Mouse (Mus musculus): ENCODE measurements at regions not wholly inside any gene's neighbourhood (a gene's known extent, or its start where the extent isn't known, plus 50 kb on each side); places are given as distances from the start of the nearest gene placed in this dataset.

DNA sequence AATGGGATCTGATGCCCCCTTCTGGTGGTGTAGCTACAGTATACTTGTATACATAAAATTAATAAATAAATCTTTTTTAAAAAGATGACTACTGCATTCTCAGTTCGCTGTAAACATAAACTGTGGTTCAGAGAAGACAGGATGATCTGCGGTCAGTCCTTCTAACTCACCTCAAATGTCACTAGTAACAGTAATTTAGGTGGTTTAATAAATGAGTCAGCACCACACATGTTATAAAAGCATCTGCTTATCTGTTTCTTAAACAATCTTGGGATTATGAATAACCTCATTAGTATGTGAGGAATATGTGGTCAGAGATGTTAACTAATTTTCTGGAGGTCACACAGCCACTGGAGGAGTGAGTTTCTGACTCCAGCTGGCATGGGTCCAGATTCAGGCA is 385.2 kb upstream of the Nrp1 start:
- no peaks in the 10 kb centered on the region for H3K9me3 ChIP-seq (ENCODE audit: control insufficient read depth, low read length)
- H3K27ac ChIP-seq, result no peak overlapping the region
- WGBS, result 95% methylated on average over 2 of the region's 2 CpGs
- no peak overlapping the region for H3K9ac ChIP-seq
- no peak for ATAC-seq (ENCODE audit: low FRiP score)
- H3K4me3 ChIP-seq (replicated peaks; ENCODE audit: low read length), result no peak overlapping the region
- no peak for DNase-seq (ENCODE audit: low spot score)
- H3K36me3 ChIP-seq (replicated peaks; ENCODE audit: control insufficient read depth, insufficient read depth), result no peaks in the 10 kb centered on the region
- H3K4me1 ChIP-seq (replicated peaks; ENCODE audit: control insufficient read depth, insufficient read depth, low read length), result 0 out of 2 replicates have a peak, but pooled peaks cover 4% of the 10 kb centered on the region
- H3K4me2 ChIP-seq (replicated peaks), result no peak overlapping the region
- H3K27me3 ChIP-seq (ENCODE audit: control insufficient read depth, insufficient read depth, low read length), result no peaks in the 10 kb centered on the region

DNA sequence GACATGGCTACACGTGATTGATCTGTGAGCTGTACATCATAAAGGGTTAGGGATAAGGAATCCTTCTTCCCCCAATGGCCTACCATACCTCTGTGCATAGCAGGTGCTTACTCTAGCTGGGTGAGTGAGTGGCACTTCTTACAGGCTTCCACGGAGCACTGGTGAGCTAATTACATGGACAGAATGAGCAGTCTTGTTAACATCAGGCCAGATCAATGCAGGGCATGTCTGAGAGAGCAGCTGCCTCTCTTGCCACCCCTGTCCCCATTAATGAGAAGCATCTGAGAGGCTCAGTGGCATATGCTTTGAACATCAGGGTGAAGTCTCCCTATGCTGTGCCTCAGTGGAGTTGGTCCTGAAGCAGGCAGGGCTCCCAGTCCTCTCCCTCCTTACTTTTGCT is 380.7 kb upstream of the Nrp1 start:
- H3K4me3 ChIP-seq (replicated peaks; ENCODE audit: low read length), result no peak overlapping the region
- H3K27ac ChIP-seq, result no peak overlapping the region
- no peaks in the 10 kb centered on the region for H3K9me3 ChIP-seq (ENCODE audit: control insufficient read depth, low read length)
- WGBS, result 55% methylated on average over 2 of the region's 2 CpGs
- no peak overlapping the region for H3K9ac ChIP-seq
- ATAC-seq (ENCODE audit: low FRiP score) (0 out of 2 replicates have a peak, but pooled peaks have one; percentile 31), DNase-seq (ENCODE audit: low spot score) (no peak)
- H3K36me3 ChIP-seq (replicated peaks; ENCODE audit: control insufficient read depth, insufficient read depth), result no peaks in the 10 kb centered on the region
- H3K27me3 ChIP-seq (ENCODE audit: control insufficient read depth, insufficient read depth, low read length), result no peaks in the 10 kb centered on the region
- H3K4me2 ChIP-seq (replicated peaks), result no peak overlapping the region
- H3K4me1 ChIP-seq (replicated peaks; ENCODE audit: control insufficient read depth, insufficient read depth, low read length), result 0 out of 2 replicates have a peak, but pooled peaks cover 4% of the 10 kb centered on the region

DNA sequence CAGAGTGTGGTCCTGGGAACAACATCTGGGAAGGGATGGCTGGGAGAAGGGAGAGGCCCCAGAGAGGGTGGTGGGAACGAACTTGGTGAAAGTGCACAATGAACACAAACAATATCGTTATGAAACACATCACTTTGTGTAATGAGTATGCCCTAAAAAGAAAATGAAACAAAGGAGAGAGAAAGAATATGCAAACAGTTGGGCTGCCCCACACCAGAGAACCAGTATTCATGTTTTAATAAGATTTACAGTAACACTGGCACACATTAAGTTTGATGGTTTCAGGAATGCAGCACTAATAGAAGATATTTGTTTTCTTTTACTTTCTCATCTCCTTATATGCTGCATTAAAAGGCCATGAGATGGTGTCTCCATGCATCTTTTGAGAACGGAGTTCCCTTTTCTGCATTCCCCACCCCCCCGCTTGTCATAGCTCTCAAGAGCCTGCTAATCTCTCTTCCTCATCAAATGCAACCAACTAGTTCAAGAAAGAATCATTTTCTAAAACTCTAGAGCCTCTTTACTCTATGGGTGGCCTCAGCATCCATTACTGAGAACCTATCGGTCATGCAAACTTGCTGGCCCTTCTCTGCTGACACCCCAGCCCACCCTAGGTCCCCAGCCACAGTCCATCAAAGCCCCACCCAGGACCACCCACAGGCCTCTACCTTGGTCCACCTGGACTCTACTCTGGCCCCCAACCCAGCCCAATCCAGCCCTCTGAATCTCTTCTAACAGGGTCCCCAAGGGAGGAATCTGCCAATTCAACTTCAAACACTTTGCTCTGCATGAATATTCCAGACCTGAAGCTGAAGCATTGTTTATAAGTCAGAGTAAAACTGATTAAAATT is 379.0 kb upstream of the Nrp1 start:
- Histone ChIP-seq H3K27me3 (ENCODE audit: control insufficient read depth, insufficient read depth, low read length) (no peaks in the 10 kb centered on the region), H3K4me2 (replicated peaks) (no peak overlapping the region), H3K27ac (no peak overlapping the region), H3K4me1 (replicated peaks; ENCODE audit: control insufficient read depth, insufficient read depth, low read length) (0 out of 2 replicates have a peak, but pooled peaks cover 4% of the 10 kb centered on the region), H3K9ac (no peak overlapping the region), H3K9me3 (ENCODE audit: control insufficient read depth, low read length) (no peaks in the 10 kb centered on the region), H3K36me3 (replicated peaks; ENCODE audit: control insufficient read depth, insufficient read depth) (no peaks in the 10 kb centered on the region), H3K4me3 (replicated peaks; ENCODE audit: low read length) (no peak overlapping the region)
- 83% methylated on average over 5 of the region's 5 CpGs for WGBS
- DNase-seq (ENCODE audit: low spot score) (no peak), ATAC-seq (ENCODE audit: low FRiP score) (no peak)

DNA sequence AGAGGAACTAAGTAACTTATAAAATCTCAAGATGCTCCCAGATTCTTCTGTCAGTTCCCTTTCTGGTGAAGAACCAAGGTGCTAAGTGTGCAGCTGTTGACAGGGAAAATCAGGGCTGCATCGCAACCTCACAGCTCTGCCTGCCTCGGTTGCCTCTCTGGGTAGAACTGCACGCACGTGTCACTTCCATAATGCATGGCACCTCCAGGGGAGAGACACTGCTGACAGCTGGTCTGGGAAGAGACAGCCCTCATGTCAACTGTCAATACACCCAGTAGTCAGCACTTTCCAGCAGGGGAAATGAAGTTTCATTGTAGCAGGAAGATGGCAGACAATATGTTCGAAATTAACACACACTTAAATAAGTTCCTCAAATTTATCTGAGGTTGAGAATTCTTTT is 376.2 kb upstream of the Nrp1 start:
- Histone ChIP-seq H3K36me3 (replicated peaks; ENCODE audit: control insufficient read depth, insufficient read depth) (no peaks in the 10 kb centered on the region), H3K4me1 (replicated peaks; ENCODE audit: control insufficient read depth, insufficient read depth, low read length) (0 out of 2 replicates have a peak, but pooled peaks cover 4% of the 10 kb centered on the region), H3K27me3 (ENCODE audit: control insufficient read depth, insufficient read depth, low read length) (no peaks in the 10 kb centered on the region), H3K27ac (no peak overlapping the region), H3K9me3 (ENCODE audit: control insufficient read depth, low read length) (no peaks in the 10 kb centered on the region), H3K4me2 (replicated peaks) (no peak overlapping the region), H3K9ac (no peak overlapping the region), H3K4me3 (replicated peaks; ENCODE audit: low read length) (no peak overlapping the region)
- WGBS, result 68% methylated on average over 5 of the region's 5 CpGs
- ATAC-seq (ENCODE audit: low FRiP score) (no peak), DNase-seq (ENCODE audit: low spot score) (no peak)

DNA sequence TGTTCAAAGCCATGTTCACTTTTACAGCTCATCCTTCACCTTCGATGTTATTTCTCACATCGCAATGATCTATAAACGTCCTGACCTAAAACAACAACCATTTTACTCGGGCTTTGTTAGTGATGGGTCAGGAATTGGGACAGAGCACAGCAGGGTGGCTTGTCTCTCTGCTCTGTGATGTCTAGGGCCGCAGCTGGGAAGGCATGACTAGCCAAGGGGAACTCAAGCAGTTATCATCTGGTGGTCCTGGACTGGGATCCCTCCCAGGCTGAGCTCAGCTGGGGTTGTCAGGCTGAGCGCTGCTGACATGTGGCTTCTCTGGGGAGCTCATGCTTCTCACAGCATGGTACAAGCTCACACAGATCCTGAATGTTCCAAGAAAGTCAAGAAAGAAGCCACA is 372.8 kb upstream of the Nrp1 start:
- no peaks in the 10 kb centered on the region for H3K36me3 ChIP-seq (replicated peaks; ENCODE audit: control insufficient read depth, insufficient read depth)
- WGBS, result 40% methylated on average over 6 of the region's 6 CpGs
- H3K27ac ChIP-seq, result no peak overlapping the region
- H3K4me2 ChIP-seq (replicated peaks), result no peak overlapping the region
- H3K27me3 ChIP-seq (ENCODE audit: control insufficient read depth, insufficient read depth, low read length), result no peaks in the 10 kb centered on the region
- H3K9me3 ChIP-seq (ENCODE audit: control insufficient read depth, low read length), result no peaks in the 10 kb centered on the region
- no peak overlapping the region for H3K4me3 ChIP-seq (replicated peaks; ENCODE audit: low read length)
- DNase-seq (ENCODE audit: low spot score) (no peak), ATAC-seq (ENCODE audit: low FRiP score) (no peak)
- no peaks in the 10 kb centered on the region for H3K4me1 ChIP-seq (replicated peaks; ENCODE audit: control insufficient read depth, insufficient read depth, low read length)
- no peak overlapping the region for H3K9ac ChIP-seq

DNA sequence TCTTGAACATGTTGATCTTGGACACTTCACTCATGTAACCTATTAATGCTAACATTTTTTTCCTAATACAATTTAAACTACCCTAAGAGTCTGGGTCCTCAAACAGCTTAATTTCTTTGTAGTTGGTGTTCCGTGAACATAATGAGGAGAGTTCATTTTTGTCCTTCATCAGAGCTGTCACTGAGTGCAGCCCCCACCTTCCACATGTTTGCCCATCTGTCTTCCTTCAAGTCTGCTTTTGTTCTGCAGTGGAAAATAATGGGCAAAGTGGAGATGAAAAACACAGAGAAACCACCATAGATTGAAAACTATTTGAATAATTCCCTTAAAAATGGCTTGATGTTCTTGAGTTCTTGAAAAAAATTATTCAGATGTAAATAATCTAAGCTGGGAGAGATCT is 369.5 kb upstream of the Nrp1 start:
- Histone ChIP-seq H3K9ac (no peak overlapping the region), H3K9me3 (ENCODE audit: control insufficient read depth, low read length) (no peaks in the 10 kb centered on the region), H3K4me2 (replicated peaks) (no peak overlapping the region), H3K36me3 (replicated peaks; ENCODE audit: control insufficient read depth, insufficient read depth) (no peaks in the 10 kb centered on the region), H3K27ac (no peak overlapping the region), H3K4me1 (replicated peaks; ENCODE audit: control insufficient read depth, insufficient read depth, low read length) (no peaks in the 10 kb centered on the region), H3K27me3 (ENCODE audit: control insufficient read depth, insufficient read depth, low read length) (no peaks in the 10 kb centered on the region), H3K4me3 (replicated peaks; ENCODE audit: low read length) (no peak overlapping the region)
- whole genome bisulfite sequencing, result 39% methylated on average over 1 of the region's 1 CpGs
- ATAC-seq (ENCODE audit: low FRiP score) (no peak), DNase-seq (ENCODE audit: low spot score) (no peak)

DNA sequence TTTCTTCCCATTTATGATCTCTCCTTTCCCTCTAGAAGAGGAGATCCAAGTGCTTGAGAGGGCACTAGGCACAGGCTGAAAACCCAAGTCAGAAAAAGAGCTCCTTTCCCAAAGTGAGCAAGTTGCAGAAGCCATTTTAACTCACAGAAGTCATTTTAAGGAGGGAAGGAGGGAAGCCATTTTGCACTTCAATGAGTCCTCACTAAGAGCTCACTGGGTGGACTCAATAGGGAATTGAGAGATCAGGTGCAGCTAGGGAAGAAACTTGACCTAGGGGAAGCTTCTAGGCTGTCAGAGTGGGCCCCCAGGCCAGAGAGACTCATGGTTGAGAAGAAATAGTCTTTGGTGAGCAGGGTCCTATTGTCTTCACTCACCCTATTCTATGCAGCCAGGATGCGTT is 363.5 kb upstream of the Nrp1 start:
- Histone ChIP-seq H3K4me1 (replicated peaks; ENCODE audit: control insufficient read depth, insufficient read depth, low read length) (no peaks in the 10 kb centered on the region), H3K9ac (no peak overlapping the region), H3K9me3 (ENCODE audit: control insufficient read depth, low read length) (no peaks in the 10 kb centered on the region), H3K4me3 (replicated peaks; ENCODE audit: low read length) (no peak overlapping the region), H3K36me3 (replicated peaks; ENCODE audit: control insufficient read depth, insufficient read depth) (no peaks in the 10 kb centered on the region), H3K27me3 (ENCODE audit: control insufficient read depth, insufficient read depth, low read length) (no peaks in the 10 kb centered on the region), H3K27ac (no peak overlapping the region), H3K4me2 (replicated peaks) (no peak overlapping the region)
- ATAC-seq (ENCODE audit: low FRiP score) (no peak), DNase-seq (ENCODE audit: low spot score) (no peak)
- 43% methylated on average over 1 of the region's 1 CpGs for WGBS

DNA sequence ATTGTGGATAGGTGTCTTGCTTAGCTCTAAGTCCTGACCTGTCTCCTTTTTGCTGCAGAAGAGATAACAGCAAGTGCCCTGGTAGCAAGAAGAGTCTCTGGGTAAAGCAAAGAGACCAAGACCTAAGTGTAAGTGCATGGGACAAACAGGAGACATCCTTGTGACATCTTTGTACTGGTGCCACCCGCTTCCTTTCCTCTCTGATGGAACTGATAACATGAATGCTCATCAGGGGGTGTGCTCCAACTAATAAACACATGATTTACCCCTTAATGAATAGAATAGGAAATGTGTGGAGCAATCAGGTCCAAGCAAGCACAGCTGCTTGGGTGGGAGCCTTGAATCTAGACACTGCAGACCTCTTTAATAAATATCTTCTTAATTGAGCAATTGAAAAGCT is 362.9 kb upstream of the Nrp1 start:
- Histone ChIP-seq H3K27ac (no peak overlapping the region), H3K9ac (no peak overlapping the region), H3K4me3 (replicated peaks; ENCODE audit: low read length) (no peak overlapping the region), H3K27me3 (ENCODE audit: control insufficient read depth, insufficient read depth, low read length) (no peaks in the 10 kb centered on the region), H3K4me1 (replicated peaks; ENCODE audit: control insufficient read depth, insufficient read depth, low read length) (no peaks in the 10 kb centered on the region), H3K36me3 (replicated peaks; ENCODE audit: control insufficient read depth, insufficient read depth) (no peaks in the 10 kb centered on the region), H3K9me3 (ENCODE audit: control insufficient read depth, low read length) (no peaks in the 10 kb centered on the region), H3K4me2 (replicated peaks) (no peak overlapping the region)
- WGBS, result 74% methylated on average over 1 of the region's 1 CpGs
- no peak for DNase-seq (ENCODE audit: low spot score)
- ATAC-seq (ENCODE audit: low FRiP score), result no peak

DNA sequence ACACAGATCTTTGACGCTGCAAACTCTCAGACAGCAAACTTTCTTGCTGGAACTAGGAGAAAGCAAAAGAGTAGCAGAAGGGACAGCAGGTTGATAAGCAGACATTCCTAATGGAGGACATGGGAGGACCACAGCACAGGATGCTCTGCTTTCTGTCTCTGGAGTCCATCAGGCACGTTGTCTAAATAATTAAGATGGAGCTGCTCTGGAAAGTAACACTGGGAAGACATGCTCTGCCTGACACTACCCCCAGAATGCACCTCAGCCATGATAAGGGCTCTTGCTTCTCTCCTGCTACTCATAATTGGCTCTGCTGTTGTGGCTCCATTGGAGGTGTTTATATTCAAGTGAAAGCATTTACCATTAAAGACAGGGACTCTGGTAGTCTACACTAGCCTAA is 356.0 kb upstream of the Nrp1 start:
- Histone ChIP-seq H3K27me3 (ENCODE audit: control insufficient read depth, insufficient read depth, low read length) (no peaks in the 10 kb centered on the region), H3K4me2 (replicated peaks) (no peak overlapping the region), H3K36me3 (replicated peaks; ENCODE audit: control insufficient read depth, insufficient read depth) (no peaks in the 10 kb centered on the region), H3K9me3 (ENCODE audit: control insufficient read depth, low read length) (no peaks in the 10 kb centered on the region), H3K4me3 (replicated peaks; ENCODE audit: low read length) (no peak overlapping the region), H3K4me1 (replicated peaks; ENCODE audit: control insufficient read depth, insufficient read depth, low read length) (no peaks in the 10 kb centered on the region), H3K9ac (no peak overlapping the region), H3K27ac (no peak overlapping the region)
- DNase-seq (ENCODE audit: low spot score) (no peak), ATAC-seq (ENCODE audit: low FRiP score) (no peak)
- WGBS, result 73% methylated on average over 2 of the region's 2 CpGs

DNA sequence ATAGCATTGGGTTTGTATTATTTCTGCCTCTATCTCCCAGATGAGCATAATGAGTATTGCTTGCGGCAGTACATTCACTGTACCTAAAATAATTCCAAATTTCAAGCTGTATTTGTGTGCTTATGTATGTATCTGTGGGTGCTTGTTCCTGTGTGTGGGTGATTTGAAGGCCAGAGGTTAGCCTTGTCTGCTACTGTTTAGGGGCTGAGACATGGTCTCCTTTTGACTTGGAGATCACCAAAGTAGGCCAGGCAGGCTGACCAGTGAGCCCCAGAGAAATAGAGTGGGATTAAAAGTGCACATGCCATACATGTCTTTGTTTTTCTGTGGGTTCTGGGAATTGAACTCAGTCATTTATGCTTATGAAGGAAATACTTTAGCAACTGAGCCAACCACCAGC is 355.6 kb upstream of the Nrp1 start:
- Histone ChIP-seq H3K4me2 (replicated peaks) (no peak overlapping the region), H3K36me3 (replicated peaks; ENCODE audit: control insufficient read depth, insufficient read depth) (no peaks in the 10 kb centered on the region), H3K4me1 (replicated peaks; ENCODE audit: control insufficient read depth, insufficient read depth, low read length) (no peaks in the 10 kb centered on the region), H3K27ac (no peak overlapping the region), H3K9ac (no peak overlapping the region), H3K4me3 (replicated peaks; ENCODE audit: low read length) (no peak overlapping the region), H3K9me3 (ENCODE audit: control insufficient read depth, low read length) (no peaks in the 10 kb centered on the region), H3K27me3 (ENCODE audit: control insufficient read depth, insufficient read depth, low read length) (no peaks in the 10 kb centered on the region)
- no peak for ATAC-seq (ENCODE audit: low FRiP score)
- 97% methylated on average over 1 of the region's 1 CpGs for WGBS
- DNase-seq (ENCODE audit: low spot score), result no peak

All from hindbrain, embryonic 14.5 days (tissue).